Mouse (Mus musculus): ENCODE measurements around the gene Gm20696. TPM values are rescaled to one million over a fixed set of nuclear protein-coding genes. Genes with fewer than 3 reads are reported as not detected.

The Gm20696 gene
- polyA plus RNA-seq, 1 experiment = 0.24 TPM

GRCm38 (mm10) chr6:99261737-99262130 lies 404.9 kb downstream of the Gm20696 start:
- no peak for TF ChIP-seq EP300 (IDR thresholded peaks at IDR 0.05; ENCODE audit: insufficient read depth, low read depth, low read length)
- TF ChIP-seq CTCF (IDR thresholded peaks at IDR 0.05; ENCODE audit: low read depth, low read length) = no peak
- TF ChIP-seq POLR2A (IDR thresholded peaks at IDR 0.05; ENCODE audit: insufficient read depth, low read length) = no peak
- Histone ChIP-seq H3K36me3 (ENCODE audit: control insufficient read depth, insufficient read depth, low read length, poor library complexity, severe bottlenecking) (no peaks in the 10 kb centered on the region), H3K27me3 (ENCODE audit: control insufficient read depth, insufficient read depth, low read length, poor library complexity, severe bottlenecking) (no peaks in the 10 kb centered on the region), H3K27ac (ENCODE audit: insufficient read depth, low read length) (no peak overlapping the region), H3K4me1 (ENCODE audit: control insufficient read depth, insufficient read depth, low read length) (no peaks in the 10 kb centered on the region), H3K9me3 (replicated peaks; ENCODE audit: control insufficient read depth, insufficient read depth, low read length, poor library complexity, severe bottlenecking) (no peaks in the 10 kb centered on the region), H3K9ac (ENCODE audit: low read depth, poor library complexity, severe bottlenecking) (no peak overlapping the region), H3K4me3 (ENCODE audit: low read depth, low read length) (no peak overlapping the region)

- Histone ChIP-seq H3K4me1 (ENCODE audit: control insufficient read depth, insufficient read depth, low read length) (no peaks in the 10 kb centered on the region), H3K9ac (ENCODE audit: low read depth, poor library complexity, severe bottlenecking) (no peak overlapping the region), H3K4me3 (ENCODE audit: low read depth, low read length) (no peak overlapping the region), H3K9me3 (replicated peaks; ENCODE audit: control insufficient read depth, insufficient read depth, low read length, poor library complexity, severe bottlenecking) (no peaks in the 10 kb centered on the region), H3K27ac (ENCODE audit: insufficient read depth, low read length) (no peak overlapping the region), H3K27me3 (ENCODE audit: control insufficient read depth, insufficient read depth, low read length, poor library complexity, severe bottlenecking) (no peaks in the 10 kb centered on the region), H3K36me3 (ENCODE audit: control insufficient read depth, insufficient read depth, low read length, poor library complexity, severe bottlenecking) (no peaks in the 10 kb centered on the region)
- TF ChIP-seq EP300 (IDR thresholded peaks at IDR 0.05; ENCODE audit: insufficient read depth, low read depth, low read length) (no peak), CTCF (IDR thresholded peaks at IDR 0.05; ENCODE audit: low read depth, low read length) (no peak), POLR2A (IDR thresholded peaks at IDR 0.05; ENCODE audit: insufficient read depth, low read length) (no peak)
Measured at GRCm38 (mm10) chr6:99260941-99261736, 405.5 kb downstream of the Gm20696 start.

GRCm38 (mm10) chr6:99258346-99258745 lies 408.3 kb downstream of the Gm20696 start:
- Histone ChIP-seq H3K27me3 (ENCODE audit: control insufficient read depth, insufficient read depth, low read length, poor library complexity, severe bottlenecking) (no peaks in the 10 kb centered on the region), H3K4me1 (ENCODE audit: control insufficient read depth, insufficient read depth, low read length) (no peaks in the 10 kb centered on the region), H3K9ac (ENCODE audit: low read depth, poor library complexity, severe bottlenecking) (no peak overlapping the region), H3K36me3 (ENCODE audit: control insufficient read depth, insufficient read depth, low read length, poor library complexity, severe bottlenecking) (no peaks in the 10 kb centered on the region), H3K9me3 (replicated peaks; ENCODE audit: control insufficient read depth, insufficient read depth, low read length, poor library complexity, severe bottlenecking) (no peaks in the 10 kb centered on the region), H3K4me3 (ENCODE audit: low read depth, low read length) (no peak overlapping the region), H3K27ac (ENCODE audit: insufficient read depth, low read length) (no peak overlapping the region)
- TF ChIP-seq CTCF (IDR thresholded peaks at IDR 0.05; ENCODE audit: low read depth, low read length) (no peak), POLR2A (IDR thresholded peaks at IDR 0.05; ENCODE audit: insufficient read depth, low read length) (no peak), EP300 (IDR thresholded peaks at IDR 0.05; ENCODE audit: insufficient read depth, low read depth, low read length) (no peak)

GRCm38 (mm10) chr6:99257676-99258075 lies 408.9 kb downstream of the Gm20696 start:
- TF ChIP-seq POLR2A (IDR thresholded peaks at IDR 0.05; ENCODE audit: insufficient read depth, low read length) = no peak
- no peak for TF ChIP-seq EP300 (IDR thresholded peaks at IDR 0.05; ENCODE audit: insufficient read depth, low read depth, low read length)
- no peak for TF ChIP-seq CTCF (IDR thresholded peaks at IDR 0.05; ENCODE audit: low read depth, low read length)
- H3K36me3 ChIP-seq (ENCODE audit: control insufficient read depth, insufficient read depth, low read length, poor library complexity, severe bottlenecking) = no peaks in the 10 kb centered on the region
- H3K9ac ChIP-seq (ENCODE audit: low read depth, poor library complexity, severe bottlenecking) = no peak overlapping the region
- H3K4me1 ChIP-seq (ENCODE audit: control insufficient read depth, insufficient read depth, low read length) = no peaks in the 10 kb centered on the region
- no peak overlapping the region for H3K4me3 ChIP-seq (ENCODE audit: low read depth, low read length)
- no peak overlapping the region for H3K27ac ChIP-seq (ENCODE audit: insufficient read depth, low read length)
- no peaks in the 10 kb centered on the region for H3K9me3 ChIP-seq (replicated peaks; ENCODE audit: control insufficient read depth, insufficient read depth, low read length, poor library complexity, severe bottlenecking)
- H3K27me3 ChIP-seq (ENCODE audit: control insufficient read depth, insufficient read depth, low read length, poor library complexity, severe bottlenecking) = no peaks in the 10 kb centered on the region

GRCm38 (mm10) chr6:99253331-99253730 lies 413.3 kb downstream of the Gm20696 start:
- H3K4me3 ChIP-seq (ENCODE audit: low read depth, low read length) = no peak overlapping the region
- H3K9me3 ChIP-seq (replicated peaks; ENCODE audit: control insufficient read depth, insufficient read depth, low read length, poor library complexity, severe bottlenecking) = no peaks in the 10 kb centered on the region
- TF ChIP-seq CTCF (IDR thresholded peaks at IDR 0.05; ENCODE audit: low read depth, low read length) = no peak
- TF ChIP-seq POLR2A (IDR thresholded peaks at IDR 0.05; ENCODE audit: insufficient read depth, low read length) = no peak
- no peak for TF ChIP-seq EP300 (IDR thresholded peaks at IDR 0.05; ENCODE audit: insufficient read depth, low read depth, low read length)
- H3K27ac ChIP-seq (ENCODE audit: insufficient read depth, low read length) = no peak overlapping the region
- no peak overlapping the region for H3K9ac ChIP-seq (ENCODE audit: low read depth, poor library complexity, severe bottlenecking)
- H3K27me3 ChIP-seq (ENCODE audit: control insufficient read depth, insufficient read depth, low read length, poor library complexity, severe bottlenecking) = no peaks in the 10 kb centered on the region
- no peaks in the 10 kb centered on the region for H3K36me3 ChIP-seq (ENCODE audit: control insufficient read depth, insufficient read depth, low read length, poor library complexity, severe bottlenecking)
- no peaks in the 10 kb centered on the region for H3K4me1 ChIP-seq (ENCODE audit: control insufficient read depth, insufficient read depth, low read length)

- no peak for TF ChIP-seq EP300 (IDR thresholded peaks at IDR 0.05; ENCODE audit: insufficient read depth, low read depth, low read length)
- no peaks in the 10 kb centered on the region for H3K4me1 ChIP-seq (ENCODE audit: control insufficient read depth, insufficient read depth, low read length)
- H3K9me3 ChIP-seq (replicated peaks; ENCODE audit: control insufficient read depth, insufficient read depth, low read length, poor library complexity, severe bottlenecking) = no peaks in the 10 kb centered on the region
Measured at GRCm38 (mm10) chr6:99252816-99253215, 413.8 kb downstream of the Gm20696 start.

More at GRCm38 (mm10) chr6:99252816-99253215, 413.8 kb downstream of the Gm20696 start:
- no peak overlapping the region for H3K9ac ChIP-seq (ENCODE audit: low read depth, poor library complexity, severe bottlenecking)
- H3K36me3 ChIP-seq (ENCODE audit: control insufficient read depth, insufficient read depth, low read length, poor library complexity, severe bottlenecking) = no peaks in the 10 kb centered on the region
- H3K27me3 ChIP-seq (ENCODE audit: control insufficient read depth, insufficient read depth, low read length, poor library complexity, severe bottlenecking) = no peaks in the 10 kb centered on the region
- H3K27ac ChIP-seq (ENCODE audit: insufficient read depth, low read length) = no peak overlapping the region
- no peak overlapping the region for H3K4me3 ChIP-seq (ENCODE audit: low read depth, low read length)

Data from ES-Bruce4 (cell line).